Mouse (Mus musculus) liver, embryonic 14.5 days (tissue): ENCODE measurements around the gene Dusp12.

ENCODE experiments used
- CTCF ChIP-seq: IDR thresholded peaks from 2 replicates; pipeline ENCODE4 v1.5.1; 2016; ENCODE audit warnings: antibody characterized with exemption, low read depth, control low read depth
- EP300 ChIP-seq: IDR thresholded peaks from 2 replicates; pipeline ENCODE4 v1.6.1; 2016; ENCODE audit warnings: antibody characterized with exemption, low read depth

DNA sequence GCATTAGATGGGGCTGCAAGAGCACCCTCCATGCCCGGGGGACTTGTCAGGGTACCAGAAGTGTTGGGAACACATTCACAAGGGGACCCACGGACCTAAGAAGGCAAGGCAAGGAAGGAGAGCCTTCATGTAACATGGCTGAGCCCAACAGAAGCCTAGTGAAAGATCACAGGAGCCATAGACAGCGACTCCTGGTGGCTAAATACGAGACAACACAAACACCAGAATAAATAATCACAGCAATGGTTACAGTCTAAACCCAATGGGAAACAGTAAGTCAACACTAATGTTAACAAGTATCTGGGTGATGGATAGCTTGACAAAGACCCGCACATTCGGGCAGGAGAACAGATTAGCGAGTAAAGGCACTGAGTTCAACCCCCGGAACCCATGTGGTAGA is 41.0 kb downstream of the Dusp12 start:
- peak; percentile 87 for TF ChIP-seq CTCF
- TF ChIP-seq EP300: no peak
